Mouse (Mus musculus) c-Kit-positive CD71-negative TER-119-negative erythroid progenitor cells, embryonic 14.5 days (primary cell): ENCODE results near the gene Rfx4.

Source experiments
- DNase-seq: peaks from one replicate; pipeline ENCODE4 v3.0.0-alpha.2; 2013; ENCODE audit warnings: low read depth

Gene Rfx4

DNA sequence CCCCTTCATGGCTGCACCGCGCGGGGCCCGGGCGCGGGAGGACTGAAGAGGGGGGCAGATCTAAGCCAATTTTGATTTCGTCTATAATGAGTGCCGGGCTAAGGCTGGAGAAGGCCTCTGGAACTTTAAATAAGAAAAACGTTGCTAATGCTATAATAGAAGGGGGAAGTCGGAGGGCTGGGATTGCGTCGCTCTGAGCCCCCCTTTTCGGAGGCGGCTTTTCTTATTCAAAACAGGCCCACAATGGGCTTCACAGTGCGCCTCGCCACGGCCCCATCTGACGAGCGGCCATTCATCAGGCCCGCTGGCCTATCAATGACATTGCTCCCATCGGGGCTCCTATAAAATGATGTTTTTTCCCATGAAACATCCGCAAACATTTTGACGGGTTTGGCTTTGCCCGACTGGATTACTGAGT lies at the start of gene Rfx4:
Gene Rfx4 (plus strand): TSS at position 277 of the 418 bp plus-strand sequence.
- no peak for DNase-seq

DNA sequence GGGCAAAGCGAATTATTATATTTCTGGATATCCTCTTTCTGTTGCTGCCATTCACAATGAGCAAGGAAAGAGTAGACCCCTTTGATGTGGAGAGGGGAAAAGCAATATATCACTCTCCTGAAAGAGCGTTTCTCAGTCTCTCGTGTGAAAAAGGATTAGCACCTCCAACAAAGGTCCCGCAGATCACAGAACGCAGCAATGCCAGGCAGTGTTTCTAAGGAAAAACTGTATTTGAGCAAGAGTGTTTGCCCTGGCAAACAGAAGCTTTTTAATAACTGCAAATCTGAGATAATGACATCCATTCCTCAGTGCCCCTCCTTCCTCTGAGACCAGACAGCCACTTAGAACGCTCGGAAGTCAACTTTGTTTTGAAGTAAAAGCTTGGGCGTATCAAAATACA lies 49.3 kb upstream of the Rfx4 start:
- DNase-seq = no peak

DNA sequence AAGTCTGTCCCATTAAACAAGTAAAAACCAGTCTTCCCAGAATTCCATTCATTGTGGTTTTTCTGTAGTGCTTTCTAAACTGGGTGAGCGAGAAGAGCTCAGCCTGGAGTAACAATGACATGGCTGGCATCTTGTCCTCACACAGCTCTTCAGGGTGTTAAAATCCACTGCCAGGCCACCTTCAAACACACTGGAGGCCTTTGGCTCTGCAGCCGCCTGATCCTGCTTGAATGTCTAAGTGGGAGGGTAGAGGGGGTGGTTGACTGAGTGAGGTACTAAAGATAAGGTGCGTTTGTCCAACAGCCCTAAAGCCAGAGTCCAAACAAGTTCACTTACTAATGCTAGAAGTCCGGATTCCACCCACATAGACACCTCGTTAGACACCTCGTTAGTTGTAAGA lies 48.6 kb upstream of the Rfx4 start:
- DNase-seq = no peak

DNA sequence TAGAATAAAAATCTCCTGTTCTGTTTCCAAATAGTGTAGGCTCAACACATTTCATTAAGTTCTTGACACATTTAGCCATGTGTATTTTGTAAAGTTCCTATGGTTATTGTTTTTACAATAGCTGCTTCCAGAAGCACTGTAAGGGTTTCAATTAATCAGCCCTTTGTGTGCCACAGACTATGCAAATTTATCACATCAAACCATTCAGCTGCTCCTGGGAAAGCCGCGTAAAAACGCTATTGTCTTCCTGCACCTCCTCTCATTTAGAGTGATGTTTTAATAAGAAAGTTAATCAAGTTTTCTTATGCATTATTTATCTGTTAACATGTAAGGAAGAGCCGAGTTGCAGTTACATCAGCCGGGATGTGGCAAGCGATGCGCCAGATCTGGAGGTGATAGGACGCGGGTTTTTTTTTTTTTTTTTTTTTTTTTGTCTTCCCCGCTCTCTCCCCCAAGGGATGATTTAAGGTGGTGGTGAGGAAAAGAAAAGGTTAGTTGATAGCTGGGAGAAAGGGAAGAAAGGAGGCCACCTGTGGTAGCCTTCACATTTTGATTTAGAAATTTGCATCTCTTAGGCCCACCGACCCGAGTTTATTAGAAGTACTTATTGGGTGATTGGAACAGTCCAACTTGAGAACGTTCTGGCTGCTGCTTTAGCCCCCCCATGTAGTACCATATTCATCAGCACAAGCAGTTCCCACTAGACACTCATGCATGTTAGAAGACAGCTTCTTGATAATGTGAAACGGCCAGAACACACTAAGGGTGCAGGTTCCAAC lies 47.9 kb upstream of the Rfx4 start:
- DNase-seq = no peak

DNA sequence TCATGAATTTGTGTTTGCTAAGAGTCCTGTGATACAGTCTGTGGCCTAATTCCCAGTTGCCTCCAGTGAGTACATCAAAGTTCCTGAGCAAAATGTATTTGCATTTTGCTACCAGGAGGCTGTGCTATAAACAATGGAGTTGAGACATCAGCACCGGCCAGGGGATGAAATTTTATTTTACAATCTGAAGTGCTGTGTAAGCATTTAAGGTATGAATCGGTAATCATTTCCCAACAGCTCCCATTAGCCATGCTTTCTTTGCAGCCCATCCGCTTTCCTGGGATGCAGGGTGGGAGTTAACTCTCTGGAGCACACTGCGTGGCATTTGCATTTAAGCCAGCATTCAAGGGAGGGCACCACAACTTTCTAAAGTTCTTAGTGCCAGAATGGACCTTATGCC lies 45.7 kb upstream of the Rfx4 start:
- DNase-seq = no peak

DNA sequence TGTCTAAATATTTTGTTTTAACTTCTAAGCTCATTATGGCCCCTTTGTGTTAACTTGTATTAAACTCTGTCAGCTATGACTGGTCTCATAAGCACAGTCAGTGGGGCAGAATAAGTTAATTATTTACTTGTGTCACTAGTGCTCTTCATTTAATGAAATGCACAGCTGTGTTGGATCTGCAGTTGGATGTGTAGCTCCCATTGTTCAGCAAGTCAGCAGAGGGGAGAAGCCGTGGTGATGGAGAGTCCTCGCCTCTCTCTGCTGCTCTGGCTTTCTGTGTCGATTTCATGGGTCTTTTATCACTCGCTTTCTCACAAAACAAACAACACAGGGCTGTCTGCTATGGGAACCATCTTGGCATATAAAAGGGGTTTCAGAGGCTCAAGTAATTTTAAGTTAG lies 45.0 kb upstream of the Rfx4 start:
- DNase-seq = no peak

DNA sequence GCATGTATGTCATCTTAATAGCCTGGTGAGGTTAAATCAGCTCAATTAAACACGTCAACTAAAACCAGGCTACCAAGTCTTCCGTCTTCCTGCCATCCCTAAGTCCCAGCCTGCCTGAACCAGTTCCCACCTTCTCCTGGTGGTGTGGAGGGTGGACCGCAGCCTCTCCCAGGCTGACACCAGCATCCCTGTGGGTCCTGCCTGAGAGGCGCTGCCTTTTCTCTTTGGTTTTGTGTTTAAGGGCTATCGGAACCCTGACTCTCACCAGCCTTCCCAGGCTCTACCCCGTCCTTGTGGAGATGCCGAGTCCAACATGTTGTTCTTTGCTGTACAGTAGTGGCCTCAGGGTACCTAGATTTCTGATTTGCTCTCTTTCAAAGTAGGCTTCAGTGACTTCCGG lies 44.4 kb upstream of the Rfx4 start:
- no peak for DNase-seq

DNA sequence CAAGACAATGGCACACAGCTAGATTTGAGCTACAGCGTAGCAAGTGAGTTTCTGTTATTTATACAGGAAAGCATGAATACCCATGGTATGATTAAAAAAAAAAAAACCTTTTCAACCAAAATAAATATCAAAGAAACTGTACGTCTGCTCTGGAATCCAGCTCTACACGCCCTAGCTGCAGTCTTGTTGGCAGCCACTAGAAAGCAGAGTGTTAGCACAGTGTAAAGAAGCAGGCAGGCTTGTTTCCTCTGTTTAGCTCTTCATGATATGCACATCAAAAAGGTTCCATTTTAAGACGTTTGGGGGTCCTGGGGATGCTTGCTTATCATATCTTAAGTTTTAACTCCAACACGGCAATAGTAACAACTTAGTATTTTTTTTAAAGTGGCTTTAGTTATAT lies 43.9 kb upstream of the Rfx4 start:
- no peak for DNase-seq

DNA sequence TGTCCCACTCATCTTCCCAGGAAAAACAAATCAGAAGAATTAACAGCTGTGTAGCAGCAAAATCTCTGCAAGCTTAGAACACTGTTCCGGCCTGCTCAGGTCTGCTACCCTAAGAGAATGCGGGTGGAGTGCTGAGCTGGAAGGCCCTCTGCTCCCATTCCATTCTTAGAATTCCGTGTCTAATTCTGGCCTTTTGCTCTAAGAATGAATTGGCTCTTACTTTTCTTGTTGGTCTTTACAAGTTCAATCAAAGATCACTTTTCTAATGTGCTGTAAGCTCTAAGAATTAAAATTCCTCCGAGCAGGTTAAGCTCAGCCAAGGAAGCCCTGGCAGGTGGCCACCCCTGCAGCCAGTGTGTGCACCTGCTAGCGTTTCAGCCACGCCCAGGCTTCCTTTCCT lies 43.3 kb upstream of the Rfx4 start:
- DNase-seq = no peak

DNA sequence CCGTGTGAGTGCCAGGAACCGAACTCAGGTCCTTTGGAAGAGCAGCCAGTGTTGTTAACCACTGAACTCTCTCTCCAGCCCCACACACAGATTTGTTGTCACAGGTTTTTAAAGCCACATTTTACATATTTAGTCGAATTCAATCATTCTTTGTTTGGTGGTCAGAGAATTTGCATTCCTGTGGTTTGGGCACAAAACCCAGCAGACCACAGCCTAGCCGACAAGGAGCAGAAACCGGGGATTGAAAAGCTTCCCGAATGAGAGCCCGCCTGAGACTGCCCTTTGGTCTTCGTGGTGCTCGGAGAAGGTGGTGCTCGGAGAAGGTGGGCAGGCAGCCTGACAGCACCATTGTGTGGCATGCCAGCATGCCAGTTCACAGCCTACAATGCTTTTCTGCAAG lies 42.8 kb upstream of the Rfx4 start:
- no peak for DNase-seq

DNA sequence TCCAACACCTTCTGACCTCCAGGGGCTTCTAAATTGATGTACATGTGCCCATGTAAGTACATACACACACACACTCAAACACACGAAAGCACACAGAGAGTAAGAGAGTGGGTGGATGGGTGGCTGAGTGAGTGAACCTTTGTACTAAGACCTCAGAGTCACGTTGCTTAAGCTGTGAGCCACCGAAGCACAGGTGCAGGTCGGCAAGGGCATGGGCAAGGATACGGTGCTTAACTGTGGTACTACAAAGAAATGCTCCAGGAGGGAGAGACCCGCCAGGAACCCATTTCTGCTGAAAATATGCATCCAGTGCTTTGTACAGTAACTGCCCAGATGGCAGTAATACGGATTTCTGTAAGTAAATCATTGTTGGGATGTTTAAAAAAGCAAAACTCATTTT lies 40.2 kb upstream of the Rfx4 start:
- no peak for DNase-seq

DNA sequence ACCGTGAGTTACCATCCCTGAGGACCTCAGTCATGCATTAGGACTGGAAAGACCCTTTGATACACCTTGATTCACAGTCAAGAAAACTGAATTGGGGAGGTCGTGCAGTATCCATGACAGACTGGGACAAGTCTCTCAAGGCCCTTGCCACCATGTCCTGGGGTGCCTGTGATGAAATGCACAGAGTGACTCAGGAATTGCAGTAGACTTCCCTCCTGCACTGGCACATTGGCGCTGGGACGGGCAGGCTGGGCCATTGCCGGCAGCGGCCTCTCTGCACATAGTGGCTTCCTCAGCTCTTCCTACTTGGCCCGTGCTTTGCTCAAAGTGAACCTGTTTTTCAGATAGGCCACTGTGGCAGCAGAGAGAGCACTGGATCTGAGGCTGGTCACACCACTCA lies 39.3 kb upstream of the Rfx4 start:
- DNase-seq = no peak

DNA sequence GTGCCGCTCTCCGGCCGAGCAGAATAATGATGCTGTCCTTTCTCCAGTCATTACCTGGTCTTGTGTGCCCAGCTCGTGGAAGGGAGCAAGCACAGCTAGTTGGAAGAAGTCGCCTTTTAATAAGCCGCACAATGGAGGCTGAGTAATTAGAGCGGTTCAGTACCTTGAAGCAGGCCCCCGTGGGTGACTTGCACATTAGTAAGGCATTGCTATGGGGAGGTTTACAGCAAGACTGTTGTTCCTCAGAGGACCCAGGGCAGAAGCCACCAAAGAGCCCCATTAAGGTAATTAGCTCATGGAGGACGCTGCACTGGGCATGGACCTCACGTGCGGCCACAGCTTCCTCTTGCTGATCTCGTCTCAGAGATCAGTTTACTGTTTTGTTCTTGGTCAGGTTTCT lies 33.2 kb upstream of the Rfx4 start:
- DNase-seq = no peak

DNA sequence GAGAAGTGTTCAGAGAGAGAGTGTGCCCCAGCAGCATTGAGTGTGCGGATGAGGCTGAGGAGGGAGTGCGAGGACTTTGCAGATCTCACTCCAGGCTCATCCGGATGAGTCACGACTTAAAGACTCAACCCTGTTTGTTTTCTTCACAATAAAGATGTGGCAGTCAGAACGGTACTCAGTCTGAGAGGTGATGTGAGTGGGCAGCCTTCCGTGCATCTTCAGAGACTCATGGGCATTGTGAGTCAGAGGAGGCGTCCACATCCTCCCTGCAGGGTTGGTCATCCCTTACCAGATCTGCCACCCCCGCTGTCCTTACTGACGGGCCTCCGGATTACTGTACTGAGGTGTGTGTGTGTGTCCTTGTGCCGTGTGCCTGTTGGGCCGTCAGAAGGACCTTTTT lies 28.9 kb upstream of the Rfx4 start:
- DNase-seq = no peak

DNA sequence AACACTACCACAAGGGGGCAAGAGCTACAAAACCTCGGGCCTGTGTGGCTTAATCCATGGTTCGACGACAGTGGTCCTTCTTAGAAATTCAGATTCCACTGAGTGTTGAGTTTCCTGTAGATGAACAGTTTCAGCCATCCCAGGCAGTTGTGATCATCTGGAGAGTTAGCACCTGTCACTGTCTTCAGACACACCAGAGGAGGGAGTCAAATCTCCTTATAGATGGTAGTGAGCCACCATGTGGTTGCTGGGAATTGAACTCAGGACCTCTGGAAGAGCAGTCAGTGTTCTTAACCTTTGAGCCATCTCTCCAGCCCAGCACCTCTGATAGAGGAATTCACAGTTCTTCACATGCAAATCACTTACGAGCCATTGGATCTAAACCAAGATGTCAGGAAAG lies 28.1 kb upstream of the Rfx4 start:
- no peak for DNase-seq

DNA sequence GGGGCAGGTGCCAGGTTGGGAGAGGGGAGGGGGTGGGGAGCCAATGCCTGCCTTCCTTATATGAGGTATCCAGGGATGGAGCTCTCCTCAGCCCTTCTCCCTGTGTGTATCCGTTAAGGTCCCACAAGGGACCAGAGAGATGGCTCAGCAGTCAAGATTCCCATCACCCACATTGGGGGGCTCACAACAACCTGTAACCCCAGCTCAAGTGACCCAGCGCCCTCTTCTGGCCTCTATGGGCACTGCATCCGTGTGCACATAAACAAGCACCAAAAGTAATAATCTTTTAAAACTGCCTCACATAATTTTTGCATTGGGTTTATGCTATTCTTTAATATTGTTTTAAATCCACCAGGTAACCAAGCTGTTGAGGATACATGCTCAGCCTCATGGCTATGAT lies 25.8 kb upstream of the Rfx4 start:
- no peak for DNase-seq

DNA sequence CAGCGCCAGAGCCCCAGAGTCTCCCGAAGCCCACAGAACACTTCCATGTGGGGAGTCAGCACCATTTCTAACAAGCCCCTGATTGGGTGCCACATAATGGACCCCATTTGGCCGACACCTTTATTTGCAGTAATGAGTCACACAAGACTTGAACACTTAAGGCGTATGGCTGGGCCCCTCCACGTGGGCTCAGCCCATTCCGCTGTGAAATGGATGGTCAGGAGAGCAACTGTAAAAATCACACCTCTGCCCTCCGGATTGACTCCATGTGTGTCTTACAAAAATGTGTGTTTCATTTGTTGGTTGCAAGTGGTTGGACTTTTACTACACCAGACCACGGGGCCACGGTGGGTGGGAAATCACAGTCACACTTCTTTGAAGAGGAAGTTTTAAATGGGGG lies 24.9 kb upstream of the Rfx4 start:
- no peak for DNase-seq

DNA sequence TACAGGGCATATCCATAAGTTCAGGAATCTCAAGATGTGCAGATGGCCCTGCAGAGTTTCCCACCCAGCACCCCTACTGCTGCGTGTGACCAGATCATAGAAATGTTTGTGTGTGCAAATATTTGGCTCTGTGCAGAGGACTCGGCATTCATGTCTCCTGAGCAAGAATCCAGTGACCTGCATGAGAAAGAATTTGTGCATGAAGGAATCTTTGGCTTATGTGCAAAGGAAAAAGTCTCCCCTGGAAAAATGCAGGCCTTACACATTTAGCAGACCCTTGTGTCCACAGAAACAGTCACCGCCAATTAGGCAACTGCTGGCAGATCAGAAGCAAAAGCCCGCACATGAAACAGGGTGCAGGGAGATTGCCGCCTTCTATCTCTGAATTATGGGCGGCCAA lies 22.4 kb upstream of the Rfx4 start:
- no peak for DNase-seq

DNA sequence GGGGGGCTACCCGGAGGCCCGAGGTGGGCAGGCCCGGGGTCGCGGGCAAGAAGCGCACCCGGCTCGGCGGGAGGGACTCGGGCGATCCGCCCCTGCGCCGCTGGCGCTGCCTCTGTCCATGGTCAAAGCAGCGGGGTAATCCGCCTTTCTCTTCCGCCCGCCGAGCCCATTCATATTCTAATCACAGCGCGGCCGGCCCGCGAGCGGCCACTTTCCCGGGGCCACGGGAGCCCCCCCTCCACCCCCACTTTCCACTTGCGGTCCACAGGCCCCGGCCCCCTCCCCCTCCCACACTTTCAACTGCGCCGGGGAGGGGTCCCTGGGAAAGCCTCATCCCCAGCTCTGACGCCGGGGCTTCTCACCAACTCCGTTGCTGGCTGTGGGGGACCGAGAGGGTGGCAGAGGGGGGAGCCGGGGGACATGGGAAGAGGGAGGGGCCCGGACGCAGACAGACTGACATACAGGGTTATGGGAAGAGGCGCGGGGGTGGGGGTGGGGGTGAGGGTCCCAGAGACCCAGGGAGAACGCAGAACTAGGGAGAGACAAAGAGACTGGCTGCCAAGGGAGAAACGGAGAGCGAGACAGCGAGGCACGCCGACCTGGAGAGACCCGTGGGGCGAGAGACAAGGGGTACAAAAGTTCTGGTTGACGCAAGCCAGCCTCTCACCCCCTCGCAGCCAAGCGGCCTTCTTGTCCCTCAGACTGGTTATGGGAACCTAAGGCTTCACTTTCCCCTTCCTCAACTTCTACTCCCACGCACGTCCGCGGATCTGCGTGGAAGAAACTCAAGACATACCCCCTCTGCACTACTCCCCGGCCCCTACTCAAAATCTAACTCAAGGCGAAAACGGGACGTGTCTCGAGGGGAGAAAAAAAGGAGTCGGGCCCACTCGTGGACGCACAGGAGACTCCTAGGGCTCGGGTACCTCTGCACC lies 744 bp upstream of the Rfx4 start:
- no peak for DNase-seq

DNA sequence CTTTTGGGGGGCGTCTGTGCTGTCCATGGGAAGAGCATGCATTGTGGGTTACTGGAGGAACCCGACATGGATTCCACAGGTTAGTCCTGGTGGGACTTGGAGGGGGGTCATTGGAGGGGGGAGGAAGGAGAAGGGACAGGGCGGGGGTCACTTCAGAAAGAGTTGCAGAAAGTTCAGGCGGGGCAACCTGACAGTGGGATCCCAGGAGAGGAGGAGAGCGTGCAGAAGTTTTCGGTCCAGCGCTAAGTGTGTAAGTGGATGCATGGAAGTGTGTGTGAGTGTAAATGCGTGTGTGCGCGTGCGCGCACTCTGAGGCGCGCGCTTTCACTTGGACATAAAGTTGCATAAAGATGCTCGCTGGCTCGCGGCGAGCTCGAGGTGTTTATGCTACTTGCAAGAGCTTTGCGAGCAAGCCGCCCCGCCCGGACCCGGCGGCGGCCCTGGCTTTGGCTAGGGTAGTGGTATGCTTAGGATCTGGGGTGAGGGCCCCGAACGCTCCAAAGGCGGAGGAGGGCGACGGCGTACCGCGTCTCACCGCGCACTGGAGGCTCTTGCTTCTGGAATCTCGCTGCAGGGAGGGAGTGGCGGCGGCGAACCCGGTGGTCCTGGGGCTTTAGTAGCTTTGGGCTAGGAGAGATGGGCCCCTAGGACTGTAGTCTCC lies 703 bp downstream of the Rfx4 start:
- no peak for DNase-seq

DNA sequence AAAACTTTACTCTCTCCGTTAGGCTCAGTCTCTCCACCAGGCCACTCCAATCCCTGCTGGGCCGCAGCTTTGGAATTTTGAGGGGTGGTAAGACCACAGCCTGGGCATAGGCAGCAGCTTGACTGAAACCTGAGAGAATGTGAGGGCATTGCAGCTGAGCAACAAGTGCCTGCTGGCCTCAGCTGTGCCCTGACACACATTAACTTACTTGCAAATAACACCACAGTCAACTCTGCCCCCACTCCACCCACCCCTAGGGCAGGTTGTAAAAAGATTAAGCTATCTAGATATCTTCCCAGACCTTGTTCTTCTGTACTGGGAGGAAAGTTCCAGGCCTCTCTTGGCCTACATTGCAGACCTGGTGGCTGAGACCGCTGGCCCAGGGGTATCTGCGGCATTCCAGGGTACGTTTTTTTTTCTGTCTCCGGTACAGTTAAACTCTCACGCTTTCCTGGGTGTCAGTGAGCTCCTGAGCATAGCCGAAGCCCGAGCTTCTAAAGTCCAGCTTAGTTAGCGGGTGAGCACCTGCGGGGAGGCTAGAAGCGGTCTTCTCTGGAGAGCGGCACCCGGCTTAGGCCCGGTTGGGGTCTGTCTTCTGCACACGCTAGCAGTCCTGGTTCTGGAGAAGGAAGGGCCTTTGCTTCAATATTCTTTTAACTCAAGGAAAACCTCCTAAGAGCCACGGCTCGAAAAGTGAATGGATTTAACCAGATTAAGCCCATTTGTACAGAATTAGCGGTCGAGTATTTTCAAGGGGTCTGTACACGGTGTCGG lies 1.8 kb downstream of the Rfx4 start:
- no peak for DNase-seq

DNA sequence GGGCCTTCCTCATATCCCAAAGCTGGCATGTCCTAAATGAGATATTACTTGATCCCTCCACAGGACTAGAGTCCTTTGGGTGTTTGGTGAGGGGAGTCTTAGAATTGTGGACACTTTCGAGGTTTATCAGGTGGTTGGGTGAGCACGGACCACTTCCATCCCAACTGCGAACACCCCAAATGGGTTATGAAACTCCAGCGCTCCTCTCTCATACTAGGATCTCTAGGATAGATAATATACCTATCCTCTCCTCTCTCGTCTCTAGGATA lies 2.3 kb downstream of the Rfx4 start:
- DNase-seq = no peak
